Mouse (Mus musculus) A20 (cell line): ENCODE measurements around the gene Mvd.

ENCODE experiments used
- DNase-seq: peaks from one replicate; pipeline ENCODE4 v3.0.0-alpha.2; 2011; ENCODE audit warnings: low read depth, low spot score

Mvd gene

GRCm38 (mm10) chr8:122457171-122457570, 13.9 kb upstream of the Mvd start:
- no peak for DNase-seq

GRCm38 (mm10) chr8:122454409-122454808, 11.2 kb upstream of the Mvd start:
- DNase-seq: no peak

DNA sequence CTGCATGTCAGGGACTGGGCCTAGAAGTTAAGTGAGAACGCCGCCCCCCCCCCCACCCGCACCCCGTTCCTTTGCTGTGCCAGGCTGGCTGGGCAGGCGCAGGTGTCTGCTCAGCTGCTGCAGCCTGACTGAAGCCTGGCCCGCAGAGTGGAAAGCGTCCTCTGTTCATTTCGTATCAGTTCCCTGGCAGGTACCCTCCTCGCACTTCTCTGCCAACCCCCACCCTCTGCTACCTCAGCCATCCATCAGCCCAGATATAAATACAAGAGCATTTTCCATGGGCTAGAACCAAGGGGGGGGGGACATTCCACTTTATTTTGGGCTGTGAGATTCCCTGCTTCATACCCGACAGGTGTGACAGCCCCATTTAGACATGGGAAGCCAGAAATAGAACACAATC, 8.9 kb upstream of the Mvd start:
- no peak for DNase-seq

- no peak for DNase-seq
Observed at GRCm38 (mm10) chr8:122451161-122451703, 8.0 kb upstream of the Mvd start.

DNA sequence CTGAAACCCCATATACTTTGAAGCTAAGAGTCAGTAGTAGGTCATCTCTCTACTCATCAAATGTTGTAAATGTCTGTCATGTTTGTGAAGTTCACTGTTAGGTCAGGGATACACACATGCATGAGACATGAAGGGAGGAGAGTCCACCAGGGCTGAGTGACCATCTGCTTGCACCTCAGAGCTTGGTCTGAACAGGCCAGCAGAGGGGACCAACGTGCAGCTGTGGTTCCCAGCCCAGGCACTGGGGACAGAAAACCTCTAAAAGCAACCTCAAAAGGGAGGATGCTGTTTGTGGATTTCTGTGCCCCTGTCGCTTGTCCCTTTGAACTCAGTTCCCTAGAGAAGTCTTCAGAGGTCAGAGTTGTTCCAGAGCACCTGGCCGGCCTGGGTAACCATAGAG, 2.0 kb upstream of the Mvd start:
- no peak for DNase-seq

GRCm38 (mm10) chr8:122444058-122444748, 981 bp upstream of the Mvd start:
- peak; percentile 81 for DNase-seq

- DNase-seq: no peak
Observed at GRCm38 (mm10) chr8:122442781-122443180, 441 bp downstream of the Mvd start.

DNA sequence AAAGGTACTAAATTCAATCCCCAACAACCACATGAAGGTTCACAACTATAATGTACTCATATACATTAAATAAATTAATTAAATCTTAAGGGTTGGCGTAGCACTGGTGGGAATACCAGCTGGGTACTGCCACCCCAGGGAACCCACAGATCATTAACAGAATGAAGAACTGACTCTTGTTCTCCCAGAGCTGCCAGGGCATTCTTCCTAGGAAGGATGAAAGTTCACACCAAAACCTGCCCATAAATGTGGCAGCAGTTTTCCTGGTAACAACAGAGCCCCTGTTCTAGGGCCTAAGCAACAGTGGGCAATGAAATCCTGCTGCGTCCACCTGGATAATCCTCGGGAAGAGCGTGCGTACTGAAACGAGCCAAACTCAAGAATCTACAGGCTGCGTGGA, 866 bp downstream of the Mvd start:
- DNase-seq: no peak

DNA sequence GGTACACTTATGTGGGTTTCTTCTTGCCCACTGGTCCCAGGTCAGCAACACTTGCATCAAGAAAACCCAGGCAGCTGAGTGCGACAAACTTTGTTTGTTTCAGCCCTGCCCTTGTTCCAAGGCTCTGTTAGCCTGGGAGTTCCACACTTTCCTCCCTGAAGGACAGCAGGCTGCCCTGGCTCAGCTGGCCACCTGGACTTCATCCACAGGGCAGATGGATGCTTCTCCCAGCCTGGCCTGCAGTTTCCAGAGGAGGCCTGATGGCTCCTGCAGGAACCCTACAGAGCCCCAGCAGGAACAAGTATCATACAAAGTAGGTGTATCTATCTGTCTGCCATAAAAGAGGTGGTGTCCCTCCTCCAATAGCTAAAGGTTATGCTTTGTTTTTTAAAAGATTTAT, 1.9 kb downstream of the Mvd start:
- DNase-seq: no peak

GRCm38 (mm10) chr8:122439336-122439735, 3.9 kb downstream of the Mvd start:
- DNase-seq: no peak

DNA sequence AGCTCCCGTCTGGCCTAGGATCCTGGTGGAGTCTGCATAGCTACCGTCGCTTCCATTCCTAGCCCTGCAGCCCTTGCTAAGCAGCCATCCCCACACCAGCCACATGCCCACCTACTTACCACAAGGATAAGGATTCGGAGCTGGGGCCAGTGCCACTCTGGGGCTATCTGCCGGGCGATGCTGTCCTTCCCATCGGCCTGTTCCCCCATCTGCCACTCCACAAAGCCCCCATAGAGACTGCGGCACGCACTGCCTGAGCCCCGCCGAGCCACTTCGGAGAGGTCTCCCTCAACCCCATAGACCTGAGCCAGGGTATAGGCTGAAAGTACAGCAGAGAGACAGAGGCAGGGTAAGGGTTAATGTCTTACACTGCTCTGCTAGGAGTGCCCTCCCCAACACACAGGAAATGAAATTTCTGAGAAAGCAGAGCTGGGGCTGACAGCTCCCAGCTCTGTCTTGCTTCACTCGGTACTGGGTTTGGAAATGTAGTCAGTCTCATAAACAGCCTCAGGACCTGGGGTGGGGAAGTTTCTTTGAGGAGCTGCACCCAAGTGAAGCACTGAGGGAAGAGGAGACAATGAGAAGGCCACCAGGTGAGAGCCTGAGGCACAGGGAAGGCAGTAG, 5.4 kb downstream of the Mvd start:
- no peak for DNase-seq

DNA sequence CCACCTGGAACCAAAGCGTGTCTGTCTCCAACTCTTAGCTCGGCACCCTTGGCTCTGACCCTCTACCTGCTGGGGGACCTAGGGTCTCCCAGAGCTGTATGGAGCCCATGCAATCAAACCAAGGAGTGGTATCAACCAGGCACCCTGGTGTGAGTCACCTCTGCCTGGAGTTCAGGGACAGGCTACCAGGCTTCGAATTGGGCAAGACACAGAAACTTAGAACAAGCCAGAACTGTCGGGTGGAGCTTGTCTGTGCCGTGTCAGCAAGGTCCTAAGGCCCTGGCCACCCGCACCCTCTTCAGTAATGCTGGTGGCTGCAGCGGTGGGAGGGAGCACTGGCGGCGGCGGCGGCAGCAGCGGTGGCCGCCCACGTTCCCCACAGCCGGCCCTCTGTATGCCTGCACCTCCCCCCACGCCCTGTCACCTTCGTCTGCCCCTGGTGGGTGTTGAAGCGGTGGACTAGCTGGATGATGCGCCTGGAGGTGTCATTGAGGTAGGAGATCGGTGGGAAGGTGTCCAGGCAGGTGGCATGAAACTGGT, 6.6 kb downstream of the Mvd start:
- no peak for DNase-seq

GRCm38 (mm10) chr8:122436146-122436545, 7.1 kb downstream of the Mvd start:
- DNase-seq: no peak

GRCm38 (mm10) chr8:122435375-122435774, 7.8 kb downstream of the Mvd start:
- DNase-seq: peak; percentile 52

DNA sequence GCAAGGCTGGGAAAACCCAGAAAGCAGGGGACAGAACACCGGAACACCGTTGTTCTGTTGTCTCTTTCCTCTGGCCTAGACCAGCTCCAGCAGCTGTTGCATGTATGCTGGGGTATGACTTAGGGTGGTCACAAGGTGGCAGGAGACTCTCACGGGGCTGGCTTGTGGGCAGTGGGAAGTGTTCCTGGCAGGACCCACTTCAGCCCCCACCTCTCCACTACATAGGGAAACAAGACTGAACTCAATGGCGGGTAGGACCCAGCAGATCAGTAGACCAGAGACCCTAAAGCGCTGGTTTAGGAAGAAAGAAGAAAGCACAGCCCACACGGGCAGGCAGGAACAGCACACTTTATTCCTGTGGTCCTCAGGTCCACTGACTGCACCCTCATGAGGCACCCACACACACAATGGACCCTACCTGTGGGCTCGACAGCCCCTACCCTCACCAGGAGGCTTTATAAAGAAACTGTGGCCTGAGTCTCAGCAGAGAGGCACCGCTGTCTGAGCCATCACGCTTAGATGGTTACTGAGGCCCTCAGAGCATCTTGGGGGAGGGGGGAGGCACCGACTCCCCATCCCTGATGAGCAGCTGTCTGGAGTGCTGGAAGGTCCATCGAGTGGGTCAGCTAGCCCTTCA, 9.8 kb downstream of the Mvd start:
- no peak for DNase-seq

- DNase-seq: peak; percentile 94
Observed at GRCm38 (mm10) chr8:122432443-122433268, 10.6 kb downstream of the Mvd start, which contains the start of gene Cyba. TSS of gene Cyba (minus strand) at chr8:122432930.

GRCm38 (mm10) chr8:122431694-122432442, 11.4 kb downstream of the Mvd start:
- no peak for DNase-seq

GRCm38 (mm10) chr8:122430646-122431045, 12.6 kb downstream of the Mvd start:
- DNase-seq: no peak

DNA sequence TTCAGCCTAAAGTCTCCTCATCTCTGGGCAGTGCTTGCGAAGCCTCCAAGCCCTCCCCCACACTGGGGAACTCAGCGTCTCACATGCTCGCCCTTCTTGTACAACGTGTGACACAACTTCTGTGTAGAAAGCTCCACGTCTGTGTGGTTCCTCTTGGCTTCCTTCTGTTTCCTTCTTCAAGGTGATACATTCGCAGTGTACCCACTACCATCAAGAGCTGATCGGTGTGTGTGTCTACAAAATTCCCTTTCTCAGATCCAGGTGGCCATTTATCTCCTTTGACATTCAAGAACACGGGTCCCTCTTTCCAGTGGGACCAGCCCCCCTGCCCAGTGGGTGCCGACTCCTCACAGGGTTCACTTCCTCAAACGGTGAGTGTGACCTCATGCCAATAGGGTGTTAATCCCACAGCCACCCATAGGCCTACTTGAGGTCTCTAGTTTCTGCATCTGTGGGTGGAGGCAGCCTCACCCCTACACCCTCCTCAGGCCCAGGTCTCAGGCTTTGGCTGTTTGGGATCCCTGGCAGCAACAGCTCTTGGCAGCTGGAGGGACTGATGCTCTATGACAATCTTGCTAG, 13.1 kb downstream of the Mvd start:
- DNase-seq: peak; percentile 80

GRCm38 (mm10) chr8:122428163-122428562, 15.1 kb downstream of the Mvd start:
- DNase-seq: no peak
